Mouse (Mus musculus): ENCODE measurements around the gene Ripor2.

Gene Ripor2

GRCm38 (mm10) chr13:24709656-24710396, 127.8 kb downstream of the Ripor2 start:
- no peak for DNase-seq (ENCODE audit: extremely low spot score, low spot score)

GRCm38 (mm10) chr13:24710968-24711367, 129.0 kb downstream of the Ripor2 start:
- DNase-seq (ENCODE audit: extremely low spot score, low spot score), result no peak

GRCm38 (mm10) chr13:24712581-24713130, 130.7 kb downstream of the Ripor2 start:
- no peak for DNase-seq (ENCODE audit: extremely low spot score, low spot score)

- DNase-seq (ENCODE audit: extremely low spot score, low spot score), result peak; percentile 89
These were observed 131.5 kb downstream of the Ripor2 start for GRCm38 (mm10) chr13:24713434-24714000.

GRCm38 (mm10) chr13:24714360-24714885, 132.4 kb downstream of the Ripor2 start:
- DNase-seq (ENCODE audit: extremely low spot score, low spot score), result no peak

GRCm38 (mm10) chr13:24715601-24716000, 133.6 kb downstream of the Ripor2 start:
- DNase-seq (ENCODE audit: extremely low spot score, low spot score), result no peak

- DNase-seq (ENCODE audit: extremely low spot score, low spot score), result no peak
These were observed 134.5 kb downstream of the Ripor2 start for GRCm38 (mm10) chr13:24716441-24716840.

GRCm38 (mm10) chr13:24717677-24718076, 135.7 kb downstream of the Ripor2 start:
- DNase-seq (ENCODE audit: extremely low spot score, low spot score), result no peak

GRCm38 (mm10) chr13:24721502-24721901, 139.5 kb downstream of the Ripor2 start:
- no peak for DNase-seq (ENCODE audit: extremely low spot score, low spot score)

GRCm38 (mm10) chr13:24723699-24724394, 141.9 kb downstream of the Ripor2 start:
- no peak for DNase-seq (ENCODE audit: extremely low spot score, low spot score)

GRCm38 (mm10) chr13:24724395-24724759, 142.4 kb downstream of the Ripor2 start:
- no peak for DNase-seq (ENCODE audit: extremely low spot score, low spot score)

GRCm38 (mm10) chr13:24729128-24729527, 147.1 kb downstream of the Ripor2 start:
- no peak for DNase-seq (ENCODE audit: extremely low spot score, low spot score)

- no peak for DNase-seq (ENCODE audit: extremely low spot score, low spot score)
These were observed 152.5 kb downstream of the Ripor2 start for GRCm38 (mm10) chr13:24734502-24734901.

- no peak for DNase-seq (ENCODE audit: extremely low spot score, low spot score)
These were observed 153.7 kb downstream of the Ripor2 start for GRCm38 (mm10) chr13:24735608-24736131.

- no peak for DNase-seq (ENCODE audit: extremely low spot score, low spot score)
These were observed 159.0 kb downstream of the Ripor2 start, which contains the start of gene Armh2 for GRCm38 (mm10) chr13:24741028-24741427. Gene Armh2 (plus strand): TSS chr13:24741232.

- no peak for DNase-seq (ENCODE audit: extremely low spot score, low spot score)
These were observed 165.8 kb downstream of the Ripor2 start for GRCm38 (mm10) chr13:24747823-24748222.

- no peak for DNase-seq (ENCODE audit: extremely low spot score, low spot score)
These were observed 168.8 kb downstream of the Ripor2 start for GRCm38 (mm10) chr13:24750807-24751206.

GRCm38 (mm10) chr13:24751396-24751795, 169.4 kb downstream of the Ripor2 start:
- DNase-seq (ENCODE audit: extremely low spot score, low spot score), result no peak

GRCm38 (mm10) chr13:24756756-24757155, 174.8 kb downstream of the Ripor2 start:
- DNase-seq (ENCODE audit: extremely low spot score, low spot score), result no peak

GRCm38 (mm10) chr13:24757820-24758564, 176.0 kb downstream of the Ripor2 start:
- DNase-seq (ENCODE audit: extremely low spot score, low spot score), result no peak

GRCm38 (mm10) chr13:24759451-24759850, 177.5 kb downstream of the Ripor2 start:
- DNase-seq (ENCODE audit: extremely low spot score, low spot score), result no peak
